Mouse (Mus musculus): Measurements from ENCODE around the gene Stx5a. TPM values are rescaled to one million over a fixed set of nuclear protein-coding genes. Genes with fewer than 3 reads are reported as not detected.

Stx5a gene
- polyA plus RNA-seq (2012; rRNA removed) = 52.8 and 53.0 TPM in 2 replicates

DNA sequence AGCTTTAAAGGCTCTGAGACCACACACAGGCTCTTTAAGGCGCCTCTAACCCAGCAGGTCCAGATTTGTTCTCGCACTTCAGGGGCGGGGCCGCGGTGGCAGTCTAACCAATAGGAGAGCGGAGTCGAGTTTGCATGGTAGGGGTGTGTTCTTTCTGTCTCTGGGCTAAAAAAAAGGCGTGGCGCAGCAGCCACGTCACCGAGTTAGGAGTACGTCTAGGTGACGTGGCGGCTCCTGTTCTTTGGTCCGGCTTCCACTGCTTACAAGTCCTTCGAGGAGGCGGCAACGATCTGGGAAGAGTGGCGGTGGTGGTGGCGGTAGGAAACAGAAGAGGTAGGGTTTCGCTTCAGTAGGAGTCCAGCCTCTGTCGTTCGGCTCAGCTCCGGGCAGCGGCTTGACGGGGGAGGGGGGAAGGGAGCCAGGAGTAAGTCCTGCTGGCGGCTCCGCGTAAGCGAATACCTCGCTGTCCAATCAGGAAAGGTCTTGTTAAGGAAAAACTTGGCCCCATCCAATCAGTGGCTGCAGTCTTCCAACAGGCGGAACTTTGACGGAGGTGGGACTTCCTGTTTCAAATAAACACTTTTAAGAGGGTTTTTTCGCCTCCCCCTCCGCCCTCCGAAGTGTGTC, at the start of gene Stx5a:
Stx5a (plus strand) TSS at position 171 of the 627 bp plus-strand sequence.
- no peaks in the 10 kb centered on the region for H3K27me3 ChIP-seq (ENCODE audit: control insufficient read depth, insufficient read depth, low read length)
- peaks cover 26% of the 10 kb centered on the region for H3K36me3 ChIP-seq (ENCODE audit: control insufficient read depth, insufficient read depth, low read length)
- TF ChIP-seq CTCF (IDR thresholded peaks at IDR 0.05; ENCODE audit: extremely low read depth, insufficient read depth, insufficient read length, insufficient replicate concordance) = no peak
- no peak; the same call in none of the 2 replicates for TF ChIP-seq POLR2A (IDR thresholded peaks at IDR 0.05; ENCODE audit: low read depth, low read length)
- peak within 1 kb of the TSS; percentile 99 for H3K27ac ChIP-seq (ENCODE audit: insufficient read depth, low read length)
- WGBS = under 1% methylated on average over 36 of the region's 36 CpGs
- H3K4me1 ChIP-seq (ENCODE audit: control insufficient read depth, insufficient read depth, insufficient read length) = peaks cover 4% of the 10 kb centered on the region; the same call in 1 of the 2 replicates
- H3K4me3 ChIP-seq (ENCODE audit: extremely low read depth, insufficient read depth, insufficient read length) = peak within 1 kb of the TSS; percentile 96
- peak; percentile 93 to 97 for DNase-seq (ENCODE audit: low read depth in 1 of 2, low spot score in 2 of 2)

DNA sequence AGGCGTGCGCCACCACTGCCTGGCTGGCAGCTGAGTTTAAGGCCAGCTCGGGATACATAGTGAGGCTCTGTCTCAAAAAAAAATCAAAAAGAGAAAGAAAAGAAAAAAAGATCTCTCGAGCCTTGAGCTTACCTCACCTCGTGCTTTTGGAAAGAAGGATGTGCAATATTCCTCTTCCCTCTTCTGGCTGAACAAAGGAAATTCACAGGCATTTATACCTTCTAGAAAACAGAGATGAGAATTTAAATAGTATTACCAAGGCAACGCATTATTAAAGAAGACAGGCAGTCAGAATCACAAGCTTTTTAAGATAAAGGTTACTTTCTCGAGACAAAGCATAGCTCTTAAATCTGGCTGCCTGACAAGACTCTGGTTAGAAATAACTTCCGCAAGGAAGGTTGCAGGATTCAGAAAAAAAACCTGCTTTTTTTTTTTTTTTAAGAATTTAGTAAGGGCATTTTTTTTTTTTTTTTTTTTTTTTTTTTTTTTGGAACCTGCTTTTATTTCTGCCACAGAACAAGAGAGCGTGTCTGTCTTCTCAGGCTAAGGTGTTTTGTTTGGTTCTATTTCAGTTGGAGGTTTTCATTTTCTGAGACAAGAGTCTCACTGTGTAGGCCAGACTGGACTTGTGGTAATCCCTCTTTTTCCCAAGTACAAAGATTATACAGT, 49.2 kb upstream of the Stx5a start:
- no peak overlapping the region for H3K4me3 ChIP-seq (ENCODE audit: extremely low read depth, insufficient read depth, insufficient read length)
- H3K4me1 ChIP-seq (ENCODE audit: control insufficient read depth, insufficient read depth, insufficient read length) = peaks cover 11% of the 10 kb centered on the region; the same call in 1 of the 2 replicates
- no peak overlapping the region for H3K27ac ChIP-seq (ENCODE audit: insufficient read depth, low read length)
- 74% methylated on average over 9 of the region's 9 CpGs for WGBS
- H3K27me3 ChIP-seq (ENCODE audit: control insufficient read depth, insufficient read depth, low read length) = no peaks in the 10 kb centered on the region
- H3K36me3 ChIP-seq (ENCODE audit: control insufficient read depth, insufficient read depth, low read length) = no peaks in the 10 kb centered on the region
- no peak for DNase-seq (ENCODE audit: low read depth in 1 of 2, low spot score in 2 of 2)
- TF ChIP-seq POLR2A (IDR thresholded peaks at IDR 0.05; ENCODE audit: low read depth, low read length) (no peak), CTCF (IDR thresholded peaks at IDR 0.05; ENCODE audit: extremely low read depth, insufficient read depth, insufficient read length, insufficient replicate concordance) (no peak)

DNA sequence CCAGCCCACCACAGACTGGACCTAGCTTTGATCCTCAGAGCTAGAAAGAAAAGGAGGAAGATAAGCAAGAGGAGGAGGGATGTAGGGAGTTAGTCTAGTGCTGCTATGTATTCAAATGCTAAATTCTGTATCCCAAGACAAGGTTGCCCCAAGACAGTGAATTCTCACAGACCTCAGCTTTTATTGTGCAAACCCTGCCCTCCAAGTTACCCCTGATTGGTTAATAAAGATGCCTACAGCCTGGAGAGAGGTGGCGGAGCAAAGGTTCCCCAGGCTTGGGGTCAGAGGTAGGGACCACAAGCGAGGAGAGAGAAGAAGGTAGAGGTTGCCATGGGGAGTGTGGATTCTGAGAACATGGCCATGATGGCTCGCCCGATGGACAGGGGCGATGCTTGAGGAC, 48.5 kb upstream of the Stx5a start:
- TF ChIP-seq POLR2A (IDR thresholded peaks at IDR 0.05; ENCODE audit: low read depth, low read length) (no peak), CTCF (IDR thresholded peaks at IDR 0.05; ENCODE audit: extremely low read depth, insufficient read depth, insufficient read length, insufficient replicate concordance) (no peak)
- Histone ChIP-seq H3K27me3 (ENCODE audit: control insufficient read depth, insufficient read depth, low read length) (no peaks in the 10 kb centered on the region), H3K27ac (ENCODE audit: insufficient read depth, low read length) (no peak overlapping the region), H3K36me3 (ENCODE audit: control insufficient read depth, insufficient read depth, low read length) (no peaks in the 10 kb centered on the region), H3K4me3 (ENCODE audit: extremely low read depth, insufficient read depth, insufficient read length) (no peak overlapping the region), H3K4me1 (ENCODE audit: control insufficient read depth, insufficient read depth, insufficient read length) (peaks cover 11% of the 10 kb centered on the region; the same call in 1 of the 2 replicates)
- no peak for DNase-seq (ENCODE audit: low read depth in 1 of 2, low spot score in 2 of 2)
- 91% methylated on average over 5 of the region's 5 CpGs for WGBS

DNA sequence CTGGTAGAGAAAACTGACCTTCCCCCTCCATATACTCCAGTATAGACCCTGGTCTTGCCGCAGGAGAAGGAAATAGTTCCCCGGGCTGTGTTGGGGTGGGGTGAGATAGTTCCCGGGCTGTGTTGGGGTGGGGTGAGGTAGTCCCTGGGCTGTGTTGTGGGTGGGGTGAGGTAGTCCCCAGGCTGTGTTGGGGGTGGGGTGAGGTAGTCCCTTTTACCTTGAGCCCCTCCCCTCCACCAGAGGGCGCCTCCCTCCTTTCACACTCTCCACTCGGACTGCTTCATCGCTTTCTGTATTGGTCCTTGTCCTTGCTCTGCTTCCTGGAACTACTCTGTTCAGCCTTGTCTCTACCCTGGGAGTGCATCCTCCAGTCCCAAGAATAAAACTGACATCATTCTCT, 45.9 kb upstream of the Stx5a start:
- no peaks in the 10 kb centered on the region for H3K36me3 ChIP-seq (ENCODE audit: control insufficient read depth, insufficient read depth, low read length)
- no peak overlapping the region for H3K4me3 ChIP-seq (ENCODE audit: extremely low read depth, insufficient read depth, insufficient read length)
- WGBS = 37% methylated on average over 6 of the region's 6 CpGs
- TF ChIP-seq POLR2A (IDR thresholded peaks at IDR 0.05; ENCODE audit: low read depth, low read length) = no peak
- TF ChIP-seq CTCF (IDR thresholded peaks at IDR 0.05; ENCODE audit: extremely low read depth, insufficient read depth, insufficient read length, insufficient replicate concordance) = peak; percentile 71
- no peaks in the 10 kb centered on the region for H3K27me3 ChIP-seq (ENCODE audit: control insufficient read depth, insufficient read depth, low read length)
- no peak overlapping the region for H3K27ac ChIP-seq (ENCODE audit: insufficient read depth, low read length)
- H3K4me1 ChIP-seq (ENCODE audit: control insufficient read depth, insufficient read depth, insufficient read length) = peaks cover 11% of the 10 kb centered on the region; the same call in 1 of the 2 replicates
- peak; percentile 29 to 63 for DNase-seq (ENCODE audit: low read depth in 1 of 2, low spot score in 2 of 2)

DNA sequence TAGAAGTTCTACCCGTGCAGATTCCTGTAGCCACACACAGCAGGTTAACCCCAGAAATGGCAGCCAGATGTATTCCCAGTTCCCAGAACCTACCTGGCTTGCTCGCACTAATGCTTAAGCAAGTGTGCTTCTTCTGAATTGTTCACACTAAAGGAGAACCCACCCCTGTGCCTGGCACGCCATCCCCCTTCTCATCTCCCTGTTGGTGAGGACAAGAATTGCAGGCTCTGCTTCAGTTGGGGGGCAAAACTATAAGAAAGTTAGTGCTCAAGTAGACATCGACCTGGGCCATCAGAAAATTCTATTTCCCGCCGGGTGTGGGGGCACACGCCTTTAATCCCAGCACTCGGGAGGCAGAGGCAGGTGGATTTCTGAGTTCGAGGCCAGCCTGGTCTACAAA, 41.6 kb upstream of the Stx5a start:
- 83% methylated on average over 9 of the region's 9 CpGs for WGBS
- DNase-seq (ENCODE audit: low read depth in 1 of 2, low spot score in 2 of 2) = no peak
- no peaks in the 10 kb centered on the region for H3K27me3 ChIP-seq (ENCODE audit: control insufficient read depth, insufficient read depth, low read length)
- no peak for TF ChIP-seq POLR2A (IDR thresholded peaks at IDR 0.05; ENCODE audit: low read depth, low read length)
- no peak for TF ChIP-seq CTCF (IDR thresholded peaks at IDR 0.05; ENCODE audit: extremely low read depth, insufficient read depth, insufficient read length, insufficient replicate concordance)
- H3K4me1 ChIP-seq (ENCODE audit: control insufficient read depth, insufficient read depth, insufficient read length) = peaks cover 10% of the 10 kb centered on the region; the same call in 1 of the 2 replicates
- H3K4me3 ChIP-seq (ENCODE audit: extremely low read depth, insufficient read depth, insufficient read length) = no peak overlapping the region
- H3K36me3 ChIP-seq (ENCODE audit: control insufficient read depth, insufficient read depth, low read length) = no peaks in the 10 kb centered on the region
- no peak overlapping the region for H3K27ac ChIP-seq (ENCODE audit: insufficient read depth, low read length)

DNA sequence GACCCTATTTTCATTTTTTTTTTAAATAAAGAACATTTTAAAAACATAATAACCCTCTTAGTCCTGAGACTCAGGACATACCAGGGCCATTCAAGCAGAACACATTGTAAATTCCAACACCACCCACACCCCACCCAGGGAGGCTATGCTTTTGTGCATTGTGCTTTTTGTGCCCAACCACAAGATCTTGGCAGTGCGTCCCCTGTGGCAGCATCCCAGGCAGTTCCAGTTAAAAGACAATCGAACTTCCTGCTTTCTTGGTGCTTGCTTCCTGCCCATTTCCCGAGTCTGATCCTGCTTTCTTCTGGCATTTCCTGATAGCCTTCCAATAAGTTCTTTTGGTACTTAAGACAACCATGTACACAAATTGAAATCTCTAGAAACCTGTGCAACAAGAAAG, 38.8 kb upstream of the Stx5a start:
- 26% methylated on average over 3 of the region's 3 CpGs for WGBS
- TF ChIP-seq POLR2A (IDR thresholded peaks at IDR 0.05; ENCODE audit: low read depth, low read length) (no peak), CTCF (IDR thresholded peaks at IDR 0.05; ENCODE audit: extremely low read depth, insufficient read depth, insufficient read length, insufficient replicate concordance) (no peak)

DNA sequence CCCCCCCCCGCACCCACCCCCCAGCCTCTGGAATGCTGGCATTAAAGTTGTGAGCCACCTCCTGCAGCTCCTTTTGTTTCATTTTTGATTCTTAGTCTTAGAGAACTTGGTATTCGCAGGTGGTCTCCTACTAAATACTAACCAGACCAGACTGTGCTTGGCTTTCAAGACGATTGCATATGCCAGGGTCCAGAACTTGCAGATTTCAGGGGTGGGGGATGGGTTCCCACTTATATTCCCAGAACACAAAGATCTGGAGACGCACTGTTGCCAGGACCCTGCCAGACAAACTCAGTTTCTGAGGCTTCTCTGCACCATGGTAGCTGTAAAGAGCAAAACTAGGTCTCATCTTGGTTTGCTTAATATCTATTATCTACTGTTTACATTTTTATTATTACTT, 37.6 kb upstream of the Stx5a start:
- no peak for DNase-seq (ENCODE audit: low read depth in 1 of 2, low spot score in 2 of 2)
- H3K27me3 ChIP-seq (ENCODE audit: control insufficient read depth, insufficient read depth, low read length) = no peaks in the 10 kb centered on the region
- WGBS = 80% methylated on average over 4 of the region's 4 CpGs
- no peak for TF ChIP-seq POLR2A (IDR thresholded peaks at IDR 0.05; ENCODE audit: low read depth, low read length)
- no peak for TF ChIP-seq CTCF (IDR thresholded peaks at IDR 0.05; ENCODE audit: extremely low read depth, insufficient read depth, insufficient read length, insufficient replicate concordance)
- no peak overlapping the region for H3K4me3 ChIP-seq (ENCODE audit: extremely low read depth, insufficient read depth, insufficient read length)
- no peak overlapping the region for H3K27ac ChIP-seq (ENCODE audit: insufficient read depth, low read length)
- peaks cover 15% of the 10 kb centered on the region for H3K36me3 ChIP-seq (ENCODE audit: control insufficient read depth, insufficient read depth, low read length)
- no peaks in the 10 kb centered on the region for H3K4me1 ChIP-seq (ENCODE audit: control insufficient read depth, insufficient read depth, insufficient read length)

More for the DNA sequence above, 38.8 kb upstream of the Stx5a start:
- Histone ChIP-seq H3K36me3 (ENCODE audit: control insufficient read depth, insufficient read depth, low read length) (peaks cover 6% of the 10 kb centered on the region; the same call in 1 of the 2 replicates), H3K27me3 (ENCODE audit: control insufficient read depth, insufficient read depth, low read length) (no peaks in the 10 kb centered on the region), H3K4me3 (ENCODE audit: extremely low read depth, insufficient read depth, insufficient read length) (no peak overlapping the region), H3K27ac (ENCODE audit: insufficient read depth, low read length) (no peak overlapping the region), H3K4me1 (ENCODE audit: control insufficient read depth, insufficient read depth, insufficient read length) (no peaks in the 10 kb centered on the region)
- no peak for DNase-seq (ENCODE audit: low read depth in 1 of 2, low spot score in 2 of 2)

Measured in spleen, adult 2 months (tissue).